In the genomic region with DNA sequence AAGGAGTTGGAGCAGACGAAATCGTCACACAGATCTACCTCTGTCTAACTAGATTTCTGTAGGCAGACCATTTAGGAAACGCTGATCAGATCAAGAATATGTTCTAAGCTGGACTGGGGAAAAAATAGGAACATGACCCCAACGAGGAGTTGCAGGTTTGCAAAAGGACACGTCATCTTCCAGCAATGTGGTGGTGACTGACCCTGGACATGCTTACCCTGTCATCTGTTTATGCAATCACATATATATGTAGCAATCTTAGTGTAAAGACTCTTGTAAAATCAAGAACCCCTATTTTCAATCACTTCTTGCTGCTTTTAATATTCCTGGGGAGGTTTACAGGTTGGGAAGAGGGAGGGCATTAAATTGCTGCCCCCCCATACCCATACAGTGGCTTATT, we compare ENCODE assay signal across 8 mouse cellular contexts. TPM values are rescaled to one million over a fixed set of nuclear protein-coding genes. Genes with fewer than 3 reads are reported as not detected.
DNase-seq lines count a peak whose midpoint lies in the region; ATAC-seq and TF ChIP-seq lines count a peak whose summit lies in the region.

No protein-coding gene starts in this region.

- H3K4me3 ChIP-seq in heart, embryonic 14.5 days (ENCODE audit: control insufficient read depth in 1 of 2, insufficient read depth in 1 of 2, low read depth in 1 of 2, low read length in 2 of 2) = peak overlapping the region in 1 of 2 experiments; percentile 87; a peak in 1 of 4 replicates
- H3K4me3 ChIP-seq in heart, adult 2 months = no peak overlapping the region
- H3K4me3 ChIP-seq in forebrain, embryonic 16.5 days (replicated peaks; ENCODE audit: low read length) = no peak overlapping the region; the same call in 1 of the 2 replicates

- H3K9ac ChIP-seq in heart, embryonic 14.5 days (ENCODE audit: low read length) = no peak overlapping the region; the same call in 1 of the 2 replicates
- no peak overlapping the region for H3K9ac ChIP-seq in heart, adult 2 months (ENCODE audit: low read depth, low read length)
- H3K9ac ChIP-seq in forebrain, embryonic 16.5 days (replicated peaks; ENCODE audit: low read depth, low read length) = no peak overlapping the region

- WGBS in heart, embryonic 14.5 days = 69% methylated on average over 5 of the region's 5 CpGs
- WGBS in heart, adult 2 months = 51% methylated on average over 5 of the region's 5 CpGs
- WGBS in forebrain, embryonic 16.5 days = 76% methylated on average over 5 of the region's 5 CpGs

- H3K4me1 ChIP-seq in heart, embryonic 14.5 days (ENCODE audit: control insufficient read depth in 2 of 2, insufficient read depth in 2 of 2, low read length in 2 of 2) = peaks cover 11 to 34% of the 10 kb centered on the region in 2 experiments
- H3K4me1 ChIP-seq in heart, adult 2 months (ENCODE audit: control insufficient read depth, insufficient read depth, low read length) = peaks cover 6% of the 10 kb centered on the region
- H3K4me1 ChIP-seq in forebrain, embryonic 16.5 days (replicated peaks; ENCODE audit: control insufficient read depth, insufficient read depth, low read length) = peaks cover 41% of the 10 kb centered on the region

- DNase-seq in heart, adult 2 months = no peak
- DNase-seq in 416B (ENCODE audit: low read depth) = peak; percentile 85
- DNase-seq in ovary, postnatal 36 days (ENCODE audit: low spot score) = no peak
- no peak for DNase-seq in adrenal gland, adult 8-10 months

- peaks cover 31% of the 10 kb centered on the region for H3K36me3 ChIP-seq in heart, embryonic 14.5 days (ENCODE audit: control insufficient read depth, insufficient read depth, low read length)
- no peaks in the 10 kb centered on the region for H3K36me3 ChIP-seq in heart, adult 2 months (ENCODE audit: control insufficient read depth, insufficient read depth, low read length)
- H3K36me3 ChIP-seq in forebrain, embryonic 16.5 days (ENCODE audit: control insufficient read depth, insufficient read depth) = peaks cover 25% of the 10 kb centered on the region

- H3K27ac ChIP-seq in heart, embryonic 14.5 days (replicated peaks in 1 of 2; ENCODE audit: control insufficient read depth in 1 of 2, insufficient read depth in 1 of 2, low read depth in 2 of 2, low read length in 2 of 2) = no peak overlapping the region
- no peak overlapping the region for H3K27ac ChIP-seq in heart, adult 2 months
- peak overlapping the region; percentile 87 for H3K27ac ChIP-seq in forebrain, embryonic 16.5 days (ENCODE audit: low read length)

- TF ChIP-seq POLR2A in heart, adult 2 months (IDR thresholded peaks at IDR 0.05; ENCODE audit: insufficient read depth, low read depth, low read length) = no peak

- intact Hi-C loops in heart, adult 2 months (cut with DNase I) = loop anchor here (10.0 kb wide), 1 partner anchor 1682 kb away; the partner anchor contains the start of genes Dgka and Pym1

- no peak for ATAC-seq in heart, embryonic 14.5 days (ENCODE audit: insufficient number of reproducible peaks, insufficient read depth, low FRiP score, low read depth)
- ATAC-seq in forebrain, embryonic 16.5 days = no peak
- 0 out of 2 replicates have a peak, but pooled peaks have one; percentile 12 for ATAC-seq in megakaryocyte progenitor cell, adult 5-6 weeks (replicated peaks; ENCODE audit: poor library complexity)
- ATAC-seq in erythroblast, adult 5-6 weeks (replicated peaks; ENCODE audit: low FRiP score, poor library complexity, severe bottlenecking) = no peak

- peak overlapping the region; percentile 67 for H3K4me2 ChIP-seq in heart, embryonic 14.5 days (ENCODE audit: low read length)
- H3K4me2 ChIP-seq in forebrain, embryonic 16.5 days (ENCODE audit: low read length) = no peak overlapping the region; the same call in 1 of the 2 replicates

- no peaks in the 10 kb centered on the region for H3K79me2 ChIP-seq in heart, adult 2 months (replicated peaks; ENCODE audit: control insufficient read depth, insufficient read depth, low read length)

- H3K27me3 ChIP-seq in heart, embryonic 14.5 days (ENCODE audit: control insufficient read depth, insufficient read depth, low read length) = peaks cover 34% of the 10 kb centered on the region
- H3K27me3 ChIP-seq in heart, adult 2 months (ENCODE audit: control insufficient read depth, insufficient read depth, low read length) = no peaks in the 10 kb centered on the region
- H3K27me3 ChIP-seq in forebrain, embryonic 16.5 days (replicated peaks; ENCODE audit: control insufficient read depth, insufficient read depth, low read length) = no peaks in the 10 kb centered on the region

- no peak for TF ChIP-seq CTCF in heart, adult 2 months (IDR thresholded peaks at IDR 0.05)

- H3K9me3 ChIP-seq in heart, embryonic 14.5 days (ENCODE audit: control insufficient read depth, low read length) = no peaks in the 10 kb centered on the region
- no peaks in the 10 kb centered on the region for H3K9me3 ChIP-seq in forebrain, embryonic 16.5 days (ENCODE audit: control insufficient read depth, low read length)

- no peak for TF ChIP-seq EP300 in heart, adult 2 months (IDR thresholded peaks at IDR 0.05; ENCODE audit: insufficient read depth, low read depth, low read length)

RNA-seq across cellular contexts. Expression of gene Cdk4, which starts 0.8 kb away (rescaled TPM):
- 929 and 946 TPM in 2 replicates for polyA plus RNA-seq in heart, embryonic 14.5 days (2014; fragmentation: Nextera tagmentation; extraction: Ambion mirVana)
- 10 to 100 TPM; 77.8 to 83.0 TPM for total RNA-seq in heart, adult 2 months (2021)
- 110 and 139 TPM in 2 replicates for polyA plus RNA-seq in heart, adult 2 months (2012; rRNA removed)
- polyA plus RNA-seq in forebrain, embryonic 16.5 days (2015; fragmentation: Nextera tagmentation; extraction: Ambion mirVana) = 1,494 and 1,664 TPM in 2 replicates
- 781 and 827 TPM in 2 replicates for total RNA-seq in megakaryocyte progenitor cell, adult 5-6 weeks (2015)
- total RNA-seq in megakaryocyte progenitor cell, adult 5-6 weeks (2017) = 536 and 567 TPM in 2 replicates
- 83.0 and 90.1 TPM in 2 replicates for total RNA-seq in erythroblast, adult 5-6 weeks (2015; ENCODE audit: low replicate concordance)
- total RNA-seq in erythroblast, adult 5-6 weeks (2017; ENCODE audit: low replicate concordance) = 43.8 and 71.5 TPM in 2 replicates
- 100 to 1,000 TPM; 197 to 246 (median 230) TPM for total RNA-seq in adrenal gland, adult 8-10 months (2022)

RNA-seq across cellular contexts. Expression of gene March9, which starts 2.5 kb away (rescaled TPM):
- 0.16 and 0.39 TPM in 2 replicates for polyA plus RNA-seq in heart, embryonic 14.5 days (2014; fragmentation: Nextera tagmentation; extraction: Ambion mirVana)
- 1 to 10 TPM; 2.8 to 3.1 TPM for total RNA-seq in heart, adult 2 months (2021)
- 2.5 and 2.7 TPM in 2 replicates for polyA plus RNA-seq in heart, adult 2 months (2012; rRNA removed)
- polyA plus RNA-seq in forebrain, embryonic 16.5 days (2015; fragmentation: Nextera tagmentation; extraction: Ambion mirVana) = 5.3 and 6.6 TPM in 2 replicates
- 0.05 and 0.10 TPM in 2 replicates for total RNA-seq in megakaryocyte progenitor cell, adult 5-6 weeks (2015)
- 0.08 TPM in 1 of 2 replicates, not detected in the other for total RNA-seq in megakaryocyte progenitor cell, adult 5-6 weeks (2017)
- total RNA-seq in erythroblast, adult 5-6 weeks (2015; ENCODE audit: low replicate concordance) = not detected in 2 replicates
- total RNA-seq in erythroblast, adult 5-6 weeks (2017; ENCODE audit: low replicate concordance) = not detected in 2 replicates
- 10 to 100 TPM in 2 of 4 experiments, 1 to 10 TPM in 2; 8.9 to 11.3 (median 10.3) TPM for total RNA-seq in adrenal gland, adult 8-10 months (2022)

RNA-seq across cellular contexts. Expression of gene Tspan31, which starts 7.6 kb away (rescaled TPM):
- 99.1 and 101 TPM in 2 replicates for polyA plus RNA-seq in heart, embryonic 14.5 days (2014; fragmentation: Nextera tagmentation; extraction: Ambion mirVana)
- 10 to 100 TPM; 39.3 to 51.0 TPM for total RNA-seq in heart, adult 2 months (2021)
- 67.6 and 130 TPM in 2 replicates for polyA plus RNA-seq in heart, adult 2 months (2012; rRNA removed)
- polyA plus RNA-seq in forebrain, embryonic 16.5 days (2015; fragmentation: Nextera tagmentation; extraction: Ambion mirVana) = 119 and 120 TPM in 2 replicates
- total RNA-seq in megakaryocyte progenitor cell, adult 5-6 weeks (2015) = 93.8 and 97.5 TPM in 2 replicates
- 67.2 and 73.0 TPM in 2 replicates for total RNA-seq in megakaryocyte progenitor cell, adult 5-6 weeks (2017)
- 25.3 and 30.4 TPM in 2 replicates for total RNA-seq in erythroblast, adult 5-6 weeks (2015; ENCODE audit: low replicate concordance)
- total RNA-seq in erythroblast, adult 5-6 weeks (2017; ENCODE audit: low replicate concordance) = 8.6 and 19.0 TPM in 2 replicates
- 100 to 1,000 TPM; 120 to 138 (median 128) TPM for total RNA-seq in adrenal gland, adult 8-10 months (2022)

RNA-seq across cellular contexts. Expression of gene Agap2, which starts 12.6 kb away (rescaled TPM):
- 0.27 TPM in 1 of 2 replicates, not detected in the other for polyA plus RNA-seq in heart, embryonic 14.5 days (2014; fragmentation: Nextera tagmentation; extraction: Ambion mirVana)
- total RNA-seq in heart, adult 2 months (2021) = 1 to 10 TPM; 5.0 to 5.5 TPM
- polyA plus RNA-seq in heart, adult 2 months (2012; rRNA removed) = 2.9 and 4.8 TPM in 2 replicates
- polyA plus RNA-seq in forebrain, embryonic 16.5 days (2015; fragmentation: Nextera tagmentation; extraction: Ambion mirVana) = 2.2 and 4.7 TPM in 2 replicates
- 5.3 and 9.7 TPM in 2 replicates for total RNA-seq in megakaryocyte progenitor cell, adult 5-6 weeks (2015)
- 37.4 and 41.4 TPM in 2 replicates for total RNA-seq in megakaryocyte progenitor cell, adult 5-6 weeks (2017)
- total RNA-seq in erythroblast, adult 5-6 weeks (2015; ENCODE audit: low replicate concordance) = 1.9 and 6.5 TPM in 2 replicates
- 2.0 and 4.0 TPM in 2 replicates for total RNA-seq in erythroblast, adult 5-6 weeks (2017; ENCODE audit: low replicate concordance)
- 1 to 10 TPM; 3.0 to 7.5 (median 5.5) TPM for total RNA-seq in adrenal gland, adult 8-10 months (2022)

RNA-seq across cellular contexts. Expression of gene Cyp27b1, which starts 14.5 kb away (rescaled TPM):
- not detected in 2 replicates for polyA plus RNA-seq in heart, embryonic 14.5 days (2014; fragmentation: Nextera tagmentation; extraction: Ambion mirVana)
- under 1 TPM in 1 of 2 experiments, not detected in 1; 0.10 TPM for total RNA-seq in heart, adult 2 months (2021)
- polyA plus RNA-seq in heart, adult 2 months (2012; rRNA removed) = 0.12 and 0.35 TPM in 2 replicates
- polyA plus RNA-seq in forebrain, embryonic 16.5 days (2015; fragmentation: Nextera tagmentation; extraction: Ambion mirVana) = 0.20 and 0.26 TPM in 2 replicates
- total RNA-seq in megakaryocyte progenitor cell, adult 5-6 weeks (2015) = 0.10 TPM in 1 of 2 replicates, not detected in the other
- 0.30 TPM in 1 of 2 replicates, not detected in the other for total RNA-seq in megakaryocyte progenitor cell, adult 5-6 weeks (2017)
- not detected in 2 replicates for total RNA-seq in erythroblast, adult 5-6 weeks (2015; ENCODE audit: low replicate concordance)
- total RNA-seq in erythroblast, adult 5-6 weeks (2017; ENCODE audit: low replicate concordance) = not detected in 2 replicates
- under 1 TPM; 0.41 to 0.83 (median 0.53) TPM for total RNA-seq in adrenal gland, adult 8-10 months (2022)
